Mouse (Mus musculus): Measurements from ENCODE around the gene Xpo6. TPM values are rescaled to one million over a fixed set of nuclear protein-coding genes. Genes with fewer than 3 reads are reported as not detected.

Gene Xpo6
- polyA plus RNA-seq, 1 experiment from 2014 or later = 51.9 TPM

GRCm38 (mm10) chr7:126155746-126156145 is 44.6 kb downstream of the Xpo6 start:
- Histone ChIP-seq H3K36me3 (ENCODE audit: control insufficient read depth, insufficient read depth) (peaks cover 19% of the 10 kb centered on the region), H3K4me2 (ENCODE audit: low read length) (no peak overlapping the region), H3K4me1 (replicated peaks; ENCODE audit: control insufficient read depth, insufficient read depth, low read length) (no peaks in the 10 kb centered on the region), H3K9me3 (ENCODE audit: control insufficient read depth, low read length) (no peaks in the 10 kb centered on the region), H3K27me3 (replicated peaks; ENCODE audit: control insufficient read depth, insufficient read depth, low read length) (no peaks in the 10 kb centered on the region), H3K9ac (replicated peaks; ENCODE audit: low read depth, low read length) (no peak overlapping the region), H3K4me3 (replicated peaks; ENCODE audit: low read length) (no peak overlapping the region), H3K27ac (ENCODE audit: low read length) (no peak overlapping the region)
- WGBS = 76% methylated on average over 1 of the region's 1 CpGs
- ATAC-seq = no peak

- Histone ChIP-seq H3K27me3 (replicated peaks; ENCODE audit: control insufficient read depth, insufficient read depth, low read length) (no peaks in the 10 kb centered on the region), H3K9me3 (ENCODE audit: control insufficient read depth, low read length) (no peaks in the 10 kb centered on the region), H3K27ac (ENCODE audit: low read length) (no peak overlapping the region), H3K4me2 (ENCODE audit: low read length) (no peak overlapping the region), H3K4me1 (replicated peaks; ENCODE audit: control insufficient read depth, insufficient read depth, low read length) (no peaks in the 10 kb centered on the region), H3K9ac (replicated peaks; ENCODE audit: low read depth, low read length) (no peak overlapping the region), H3K36me3 (ENCODE audit: control insufficient read depth, insufficient read depth) (peaks cover 15% of the 10 kb centered on the region), H3K4me3 (replicated peaks; ENCODE audit: low read length) (no peak overlapping the region)
- ATAC-seq = no peak
- WGBS = 89% methylated on average over 5 of the region's 5 CpGs
Observed at GRCm38 (mm10) chr7:126154731-126155130, 45.6 kb downstream of the Xpo6 start.

- no peak for ATAC-seq
Observed at GRCm38 (mm10) chr7:126152324-126152723, 48.0 kb downstream of the Xpo6 start.

GRCm38 (mm10) chr7:126146156-126146555 is 54.1 kb downstream of the Xpo6 start:
- ATAC-seq = no peak
- peaks cover 10% of the 10 kb centered on the region for H3K36me3 ChIP-seq (ENCODE audit: control insufficient read depth, insufficient read depth)
- H3K27me3 ChIP-seq (replicated peaks; ENCODE audit: control insufficient read depth, insufficient read depth, low read length) = no peaks in the 10 kb centered on the region
- no peak overlapping the region for H3K4me3 ChIP-seq (replicated peaks; ENCODE audit: low read length)
- WGBS = 47% methylated on average over 1 of the region's 1 CpGs
- H3K9me3 ChIP-seq (ENCODE audit: control insufficient read depth, low read length) = no peaks in the 10 kb centered on the region
- no peaks in the 10 kb centered on the region for H3K4me1 ChIP-seq (replicated peaks; ENCODE audit: control insufficient read depth, insufficient read depth, low read length)
- no peak overlapping the region for H3K27ac ChIP-seq (ENCODE audit: low read length)
- H3K9ac ChIP-seq (replicated peaks; ENCODE audit: low read depth, low read length) = no peak overlapping the region
- no peak overlapping the region for H3K4me2 ChIP-seq (ENCODE audit: low read length)

More at GRCm38 (mm10) chr7:126152324-126152723, 48.0 kb downstream of the Xpo6 start:
- Histone ChIP-seq H3K27ac (ENCODE audit: low read length) (no peak overlapping the region), H3K4me1 (replicated peaks; ENCODE audit: control insufficient read depth, insufficient read depth, low read length) (no peaks in the 10 kb centered on the region), H3K4me3 (replicated peaks; ENCODE audit: low read length) (no peak overlapping the region), H3K9ac (replicated peaks; ENCODE audit: low read depth, low read length) (no peak overlapping the region), H3K27me3 (replicated peaks; ENCODE audit: control insufficient read depth, insufficient read depth, low read length) (no peaks in the 10 kb centered on the region), H3K9me3 (ENCODE audit: control insufficient read depth, low read length) (no peaks in the 10 kb centered on the region), H3K4me2 (ENCODE audit: low read length) (no peak overlapping the region), H3K36me3 (ENCODE audit: control insufficient read depth, insufficient read depth) (peaks cover 24% of the 10 kb centered on the region)
- 94% methylated on average over 4 of the region's 4 CpGs for WGBS

GRCm38 (mm10) chr7:126144364-126144763 is 55.9 kb downstream of the Xpo6 start:
- H3K27me3 ChIP-seq (replicated peaks; ENCODE audit: control insufficient read depth, insufficient read depth, low read length) = no peaks in the 10 kb centered on the region
- no peaks in the 10 kb centered on the region for H3K9me3 ChIP-seq (ENCODE audit: control insufficient read depth, low read length)
- H3K4me2 ChIP-seq (ENCODE audit: low read length) = no peak overlapping the region
- no peak overlapping the region for H3K4me3 ChIP-seq (replicated peaks; ENCODE audit: low read length)
- peaks cover 10% of the 10 kb centered on the region for H3K36me3 ChIP-seq (ENCODE audit: control insufficient read depth, insufficient read depth)
- no peaks in the 10 kb centered on the region for H3K4me1 ChIP-seq (replicated peaks; ENCODE audit: control insufficient read depth, insufficient read depth, low read length)
- no peak overlapping the region for H3K27ac ChIP-seq (ENCODE audit: low read length)
- 89% methylated on average over 2 of the region's 2 CpGs for WGBS
- no peak for ATAC-seq
- no peak overlapping the region for H3K9ac ChIP-seq (replicated peaks; ENCODE audit: low read depth, low read length)

- no peak for ATAC-seq
- H3K36me3 ChIP-seq (ENCODE audit: control insufficient read depth, insufficient read depth) = no peaks in the 10 kb centered on the region; the same call in 1 of the 2 replicates
- no peaks in the 10 kb centered on the region for H3K9me3 ChIP-seq (ENCODE audit: control insufficient read depth, low read length)
- no peaks in the 10 kb centered on the region for H3K4me1 ChIP-seq (replicated peaks; ENCODE audit: control insufficient read depth, insufficient read depth, low read length)
- no peak overlapping the region for H3K9ac ChIP-seq (replicated peaks; ENCODE audit: low read depth, low read length)
- H3K27ac ChIP-seq (ENCODE audit: low read length) = no peak overlapping the region
- WGBS = 91% methylated on average over 5 of the region's 5 CpGs
- H3K4me2 ChIP-seq (ENCODE audit: low read length) = no peak overlapping the region
- no peak overlapping the region for H3K4me3 ChIP-seq (replicated peaks; ENCODE audit: low read length)
- no peaks in the 10 kb centered on the region for H3K27me3 ChIP-seq (replicated peaks; ENCODE audit: control insufficient read depth, insufficient read depth, low read length)
Observed at GRCm38 (mm10) chr7:126137850-126138249, 62.5 kb downstream of the Xpo6 start.

GRCm38 (mm10) chr7:126135391-126135790 is 64.9 kb downstream of the Xpo6 start:
- H3K27ac ChIP-seq (ENCODE audit: low read length) = no peak overlapping the region
- H3K4me3 ChIP-seq (replicated peaks; ENCODE audit: low read length) = no peak overlapping the region
- no peaks in the 10 kb centered on the region for H3K27me3 ChIP-seq (replicated peaks; ENCODE audit: control insufficient read depth, insufficient read depth, low read length)
- no peaks in the 10 kb centered on the region for H3K4me1 ChIP-seq (replicated peaks; ENCODE audit: control insufficient read depth, insufficient read depth, low read length)
- no peak overlapping the region for H3K9ac ChIP-seq (replicated peaks; ENCODE audit: low read depth, low read length)
- WGBS = 86% methylated on average over 2 of the region's 2 CpGs
- no peaks in the 10 kb centered on the region for H3K9me3 ChIP-seq (ENCODE audit: control insufficient read depth, low read length)
- H3K36me3 ChIP-seq (ENCODE audit: control insufficient read depth, insufficient read depth) = no peaks in the 10 kb centered on the region; the same call in 1 of the 2 replicates
- no peak for ATAC-seq
- H3K4me2 ChIP-seq (ENCODE audit: low read length) = no peak overlapping the region

GRCm38 (mm10) chr7:126134634-126135321 is 65.5 kb downstream of the Xpo6 start:
- Histone ChIP-seq H3K4me1 (replicated peaks; ENCODE audit: control insufficient read depth, insufficient read depth, low read length) (no peaks in the 10 kb centered on the region), H3K36me3 (ENCODE audit: control insufficient read depth, insufficient read depth) (no peaks in the 10 kb centered on the region), H3K9ac (replicated peaks; ENCODE audit: low read depth, low read length) (no peak overlapping the region), H3K9me3 (ENCODE audit: control insufficient read depth, low read length) (no peaks in the 10 kb centered on the region), H3K27ac (ENCODE audit: low read length) (no peak overlapping the region), H3K4me2 (ENCODE audit: low read length) (no peak overlapping the region), H3K27me3 (replicated peaks; ENCODE audit: control insufficient read depth, insufficient read depth, low read length) (no peaks in the 10 kb centered on the region), H3K4me3 (replicated peaks; ENCODE audit: low read length) (no peak overlapping the region)
- WGBS = 91% methylated on average over 4 of the region's 4 CpGs
- no peak for ATAC-seq

GRCm38 (mm10) chr7:126127673-126128072 is 72.6 kb downstream of the Xpo6 start:
- WGBS = 78% methylated on average over 2 of the region's 2 CpGs
- peaks cover 5% of the 10 kb centered on the region for H3K36me3 ChIP-seq (ENCODE audit: control insufficient read depth, insufficient read depth)

GRCm38 (mm10) chr7:126126502-126126901 is 73.8 kb downstream of the Xpo6 start:
- no peak overlapping the region for H3K4me2 ChIP-seq (ENCODE audit: low read length)
- no peaks in the 10 kb centered on the region for H3K9me3 ChIP-seq (ENCODE audit: control insufficient read depth, low read length)
- H3K36me3 ChIP-seq (ENCODE audit: control insufficient read depth, insufficient read depth) = peaks cover 14% of the 10 kb centered on the region
- ATAC-seq = no peak
- 86% methylated on average over 3 of the region's 3 CpGs for WGBS
- no peak overlapping the region for H3K9ac ChIP-seq (replicated peaks; ENCODE audit: low read depth, low read length)
- no peak overlapping the region for H3K27ac ChIP-seq (ENCODE audit: low read length)
- no peak overlapping the region for H3K4me3 ChIP-seq (replicated peaks; ENCODE audit: low read length)
- no peaks in the 10 kb centered on the region for H3K27me3 ChIP-seq (replicated peaks; ENCODE audit: control insufficient read depth, insufficient read depth, low read length)
- H3K4me1 ChIP-seq (replicated peaks; ENCODE audit: control insufficient read depth, insufficient read depth, low read length) = no peaks in the 10 kb centered on the region

More at GRCm38 (mm10) chr7:126127673-126128072, 72.6 kb downstream of the Xpo6 start:
- Histone ChIP-seq H3K27ac (ENCODE audit: low read length) (no peak overlapping the region), H3K4me1 (replicated peaks; ENCODE audit: control insufficient read depth, insufficient read depth, low read length) (no peaks in the 10 kb centered on the region), H3K9me3 (ENCODE audit: control insufficient read depth, low read length) (no peaks in the 10 kb centered on the region), H3K9ac (replicated peaks; ENCODE audit: low read depth, low read length) (no peak overlapping the region), H3K4me3 (replicated peaks; ENCODE audit: low read length) (no peak overlapping the region), H3K27me3 (replicated peaks; ENCODE audit: control insufficient read depth, insufficient read depth, low read length) (no peaks in the 10 kb centered on the region), H3K4me2 (ENCODE audit: low read length) (no peak overlapping the region)
- ATAC-seq = no peak
